Mouse (Mus musculus): Measurements from ENCODE around the gene Exosc2. TPM values are rescaled to one million over a fixed set of nuclear protein-coding genes. Genes with fewer than 3 reads are reported as not detected.
A peak's percentile ranks its signal among the peaks of the same experiment; 100 is the strongest.

Exosc2 gene
- 18.2 and 18.8 TPM in 2 replicates for polyA plus RNA-seq (2015; fragmentation: Nextera tagmentation; extraction: Ambion mirVana)

DNA sequence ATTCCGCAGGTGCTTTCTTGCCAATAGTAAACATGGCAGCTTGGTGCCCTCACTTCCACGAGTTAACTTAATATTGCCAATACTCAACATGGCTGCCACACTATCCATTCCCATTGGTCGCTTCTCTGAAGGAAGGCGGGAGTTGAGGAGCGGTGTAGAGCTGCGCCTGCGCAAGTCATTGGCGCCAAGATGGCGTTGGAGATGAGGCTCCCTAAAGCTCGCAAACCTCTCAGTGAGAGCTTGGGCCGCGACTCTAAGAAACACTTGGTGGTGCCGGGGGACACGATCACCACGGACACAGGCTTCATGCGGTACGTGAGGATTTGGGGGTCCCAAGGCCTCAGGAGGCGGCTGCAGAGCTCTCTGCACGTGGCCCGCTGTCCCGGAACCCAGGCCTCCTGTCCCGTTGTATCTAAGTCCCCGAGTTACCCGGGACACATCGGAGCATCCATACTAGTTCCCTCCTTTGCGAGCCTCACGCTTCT is at the start of gene Exosc2:
TSS of gene Exosc2 (plus strand) at position 165 of the 485 bp plus-strand sequence.
- H3K27ac ChIP-seq (ENCODE audit: low read depth, low read length), result peak within 1 kb of the TSS; percentile 37; the same call in 1 of the 2 replicates
- peak within 1 kb of the TSS; percentile 49 for H3K9ac ChIP-seq (ENCODE audit: low read depth, low read length)
- peak within 1 kb of the TSS; percentile 77 for H3K4me2 ChIP-seq (replicated peaks; ENCODE audit: low read depth)
- peaks cover 32% of the 10 kb centered on the region for H3K36me3 ChIP-seq (ENCODE audit: control insufficient read depth, insufficient read depth)
- no peaks in the 10 kb centered on the region for H3K9me3 ChIP-seq (ENCODE audit: control insufficient read depth)
- peak; percentile 95 for ATAC-seq
- no peaks in the 10 kb centered on the region for H3K4me1 ChIP-seq (replicated peaks; ENCODE audit: control insufficient read depth, insufficient read depth, low read length)
- no peaks in the 10 kb centered on the region for H3K27me3 ChIP-seq (replicated peaks; ENCODE audit: control insufficient read depth, insufficient read depth, low read length)
- peak within 1 kb of the TSS; percentile 68 for H3K4me3 ChIP-seq (ENCODE audit: low read depth, low read length)
- under 1% methylated on average over 27 of the region's 27 CpGs for WGBS
- no peak for TF ChIP-seq CTCF (IDR thresholded peaks at IDR 0.05; ENCODE audit: low read depth)

GRCm38 (mm10) chr2:31633531-31633930 is 37.0 kb upstream of the Exosc2 start:
- no peak overlapping the region for H3K4me3 ChIP-seq (ENCODE audit: low read depth, low read length)
- H3K36me3 ChIP-seq (ENCODE audit: control insufficient read depth, insufficient read depth), result no peaks in the 10 kb centered on the region
- H3K27me3 ChIP-seq (replicated peaks; ENCODE audit: control insufficient read depth, insufficient read depth, low read length), result peaks cover 70% of the 10 kb centered on the region
- H3K27ac ChIP-seq (ENCODE audit: low read depth, low read length), result no peak overlapping the region
- ATAC-seq, result no peak
- no peak overlapping the region for H3K4me2 ChIP-seq (replicated peaks; ENCODE audit: low read depth)
- 49% methylated on average over 3 of the region's 3 CpGs for WGBS
- no peaks in the 10 kb centered on the region for H3K4me1 ChIP-seq (replicated peaks; ENCODE audit: control insufficient read depth, insufficient read depth, low read length)
- no peak overlapping the region for H3K9ac ChIP-seq (ENCODE audit: low read depth, low read length)
- TF ChIP-seq CTCF (IDR thresholded peaks at IDR 0.05; ENCODE audit: low read depth), result no peak
- no peaks in the 10 kb centered on the region for H3K9me3 ChIP-seq (ENCODE audit: control insufficient read depth)

- no peak overlapping the region for H3K9ac ChIP-seq (ENCODE audit: low read depth, low read length)
- H3K27me3 ChIP-seq (replicated peaks; ENCODE audit: control insufficient read depth, insufficient read depth, low read length), result peaks cover 90% of the 10 kb centered on the region
- no peaks in the 10 kb centered on the region for H3K36me3 ChIP-seq (ENCODE audit: control insufficient read depth, insufficient read depth)
- H3K4me1 ChIP-seq (replicated peaks; ENCODE audit: control insufficient read depth, insufficient read depth, low read length), result no peaks in the 10 kb centered on the region
- no peak overlapping the region for H3K27ac ChIP-seq (ENCODE audit: low read depth, low read length)
- no peak for TF ChIP-seq CTCF (IDR thresholded peaks at IDR 0.05; ENCODE audit: low read depth)
- peak overlapping the region; percentile 9 for H3K4me3 ChIP-seq (ENCODE audit: low read depth, low read length)
- no peaks in the 10 kb centered on the region for H3K9me3 ChIP-seq (ENCODE audit: control insufficient read depth)
- WGBS, result 1% methylated on average over 51 of the region's 52 CpGs
- no peak for ATAC-seq
- peak overlapping the region; percentile 27 for H3K4me2 ChIP-seq (replicated peaks; ENCODE audit: low read depth)
These were observed 35.0 kb upstream of the Exosc2 start for GRCm38 (mm10) chr2:31635281-31636137.

GRCm38 (mm10) chr2:31636138-31636741 is 34.3 kb upstream of the Exosc2 start:
- peaks cover 97% of the 10 kb centered on the region for H3K27me3 ChIP-seq (replicated peaks; ENCODE audit: control insufficient read depth, insufficient read depth, low read length)
- H3K9ac ChIP-seq (ENCODE audit: low read depth, low read length), result no peak overlapping the region
- under 1% methylated on average over 44 of the region's 48 CpGs for WGBS
- ATAC-seq, result no peak
- no peak for TF ChIP-seq CTCF (IDR thresholded peaks at IDR 0.05; ENCODE audit: low read depth)
- no peaks in the 10 kb centered on the region for H3K9me3 ChIP-seq (ENCODE audit: control insufficient read depth)
- H3K4me1 ChIP-seq (replicated peaks; ENCODE audit: control insufficient read depth, insufficient read depth, low read length), result no peaks in the 10 kb centered on the region
- no peak overlapping the region for H3K27ac ChIP-seq (ENCODE audit: low read depth, low read length)
- peak overlapping the region; percentile 9 for H3K4me3 ChIP-seq (ENCODE audit: low read depth, low read length)
- peak overlapping the region; percentile 27 for H3K4me2 ChIP-seq (replicated peaks; ENCODE audit: low read depth)
- no peaks in the 10 kb centered on the region for H3K36me3 ChIP-seq (ENCODE audit: control insufficient read depth, insufficient read depth)

- H3K4me3 ChIP-seq (ENCODE audit: low read depth, low read length), result peak overlapping the region; percentile 9
- WGBS, result under 1% methylated on average over 35 of the region's 35 CpGs
These were observed 33.8 kb upstream of the Exosc2 start for GRCm38 (mm10) chr2:31636742-31637141.

DNA sequence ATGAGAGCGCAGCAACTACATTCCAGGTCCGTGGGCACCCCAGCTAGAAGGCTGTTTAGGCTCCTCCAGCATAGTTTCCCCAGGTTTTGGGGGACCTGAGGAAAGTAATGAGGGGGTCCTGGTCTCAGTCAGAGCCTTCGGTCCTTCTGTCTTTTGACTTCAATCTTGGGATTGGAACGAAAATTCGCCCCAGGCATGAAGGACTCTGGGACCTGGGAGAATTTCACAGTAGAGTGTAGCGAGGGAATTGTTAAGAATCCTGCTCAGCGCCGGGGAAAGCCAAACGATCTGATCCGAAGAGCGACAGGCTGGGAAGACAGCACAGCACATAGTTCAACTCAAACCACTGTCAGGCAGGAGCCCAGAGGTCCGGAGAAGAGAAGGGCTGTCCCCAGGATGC is 33.2 kb upstream of the Exosc2 start:
- no peak for ATAC-seq
- TF ChIP-seq CTCF (IDR thresholded peaks at IDR 0.05; ENCODE audit: low read depth), result no peak
- no peak overlapping the region for H3K27ac ChIP-seq (ENCODE audit: low read depth, low read length)
- H3K4me2 ChIP-seq (replicated peaks; ENCODE audit: low read depth), result no peak overlapping the region
- H3K4me1 ChIP-seq (replicated peaks; ENCODE audit: control insufficient read depth, insufficient read depth, low read length), result no peaks in the 10 kb centered on the region
- H3K36me3 ChIP-seq (ENCODE audit: control insufficient read depth, insufficient read depth), result no peaks in the 10 kb centered on the region
- H3K4me3 ChIP-seq (ENCODE audit: low read depth, low read length), result peak overlapping the region; percentile 9
- H3K9ac ChIP-seq (ENCODE audit: low read depth, low read length), result no peak overlapping the region
- H3K9me3 ChIP-seq (ENCODE audit: control insufficient read depth), result no peaks in the 10 kb centered on the region
- WGBS, result 3% methylated on average over 12 of the region's 12 CpGs
- H3K27me3 ChIP-seq (replicated peaks; ENCODE audit: control insufficient read depth, insufficient read depth, low read length), result peaks cover 99% of the 10 kb centered on the region

More at GRCm38 (mm10) chr2:31636742-31637141, 33.8 kb upstream of the Exosc2 start:
- Histone ChIP-seq H3K27ac (ENCODE audit: low read depth, low read length) (no peak overlapping the region), H3K27me3 (replicated peaks; ENCODE audit: control insufficient read depth, insufficient read depth, low read length) (peaks cover 99% of the 10 kb centered on the region), H3K4me1 (replicated peaks; ENCODE audit: control insufficient read depth, insufficient read depth, low read length) (no peaks in the 10 kb centered on the region), H3K9me3 (ENCODE audit: control insufficient read depth) (no peaks in the 10 kb centered on the region), H3K4me2 (replicated peaks; ENCODE audit: low read depth) (peak overlapping the region; percentile 27), H3K36me3 (ENCODE audit: control insufficient read depth, insufficient read depth) (no peaks in the 10 kb centered on the region), H3K9ac (ENCODE audit: low read depth, low read length) (no peak overlapping the region)
- no peak for TF ChIP-seq CTCF (IDR thresholded peaks at IDR 0.05; ENCODE audit: low read depth)
- no peak for ATAC-seq

Data from intestine, postnatal 0 days (tissue).